Mouse (Mus musculus) cerebellum, adult 9-11 months (tissue): ENCODE results near the gene Dmrt3.
A peak's percentile ranks its signal among the peaks of the same experiment; 100 is the strongest.

ENCODE experiments used
- DNase-seq: peaks from one replicate; pipeline ENCODE4 v3.0.0; 2022

Gene Dmrt3

GRCm38 (mm10) chr19:25622291-25623251, 12.5 kb downstream of the Dmrt3 start:
- DNase-seq: peak; percentile 20

- DNase-seq: peak; percentile 27
Observed at GRCm38 (mm10) chr19:25628490-25628889, 18.4 kb downstream of the Dmrt3 start.

- no peak for DNase-seq
Observed at GRCm38 (mm10) chr19:25635119-25635518, 25.0 kb downstream of the Dmrt3 start.

- DNase-seq: peak; percentile 11
Observed at GRCm38 (mm10) chr19:25635622-25636244, 25.6 kb downstream of the Dmrt3 start.

- no peak for DNase-seq
Observed at GRCm38 (mm10) chr19:25638766-25639361, 28.8 kb downstream of the Dmrt3 start.

DNA sequence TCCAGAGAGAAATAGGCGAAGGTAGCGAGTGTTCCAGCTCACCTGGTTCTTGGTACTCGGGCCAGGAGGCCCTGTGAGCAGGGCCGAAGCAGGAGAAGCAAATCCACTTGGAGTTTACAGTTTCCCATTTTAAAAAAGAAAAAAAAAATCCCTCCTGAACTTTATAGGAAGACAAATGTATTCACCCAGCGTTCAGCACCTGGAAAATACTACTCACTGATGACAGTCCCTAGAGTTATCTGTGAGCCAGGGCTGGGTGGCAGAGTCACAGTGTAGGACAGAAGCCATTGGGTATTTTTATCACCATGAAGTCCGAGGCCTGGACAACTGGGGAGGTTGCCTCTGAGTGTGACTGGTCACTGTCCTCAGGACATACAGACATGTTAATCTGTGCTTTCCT, 31.7 kb downstream of the Dmrt3 start:
- no peak for DNase-seq

DNA sequence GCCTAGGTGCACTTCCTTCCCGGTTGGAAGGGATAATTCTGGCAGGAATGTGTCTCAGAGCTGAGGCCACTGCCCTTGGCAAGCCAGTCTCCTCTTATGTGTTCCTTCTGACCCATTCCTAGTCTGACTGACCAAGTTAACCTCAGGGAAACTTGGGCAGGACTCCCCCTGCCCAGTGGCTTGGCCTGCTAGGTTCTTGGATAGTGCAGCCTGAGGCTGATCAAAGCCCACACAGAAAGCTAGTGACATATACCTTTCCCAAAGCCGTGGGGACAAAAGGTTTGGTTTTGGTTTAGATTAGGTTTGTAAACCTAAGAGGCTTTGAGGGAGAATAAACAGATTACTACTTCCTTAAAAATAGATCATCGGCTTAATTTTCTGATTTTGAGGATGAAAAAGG, 37.0 kb downstream of the Dmrt3 start:
- DNase-seq: no peak

GRCm38 (mm10) chr19:25648701-25649100, 38.6 kb downstream of the Dmrt3 start:
- no peak for DNase-seq

GRCm38 (mm10) chr19:25650474-25650873, 40.4 kb downstream of the Dmrt3 start:
- no peak for DNase-seq

GRCm38 (mm10) chr19:25652560-25652959, 42.5 kb downstream of the Dmrt3 start:
- DNase-seq: no peak

DNA sequence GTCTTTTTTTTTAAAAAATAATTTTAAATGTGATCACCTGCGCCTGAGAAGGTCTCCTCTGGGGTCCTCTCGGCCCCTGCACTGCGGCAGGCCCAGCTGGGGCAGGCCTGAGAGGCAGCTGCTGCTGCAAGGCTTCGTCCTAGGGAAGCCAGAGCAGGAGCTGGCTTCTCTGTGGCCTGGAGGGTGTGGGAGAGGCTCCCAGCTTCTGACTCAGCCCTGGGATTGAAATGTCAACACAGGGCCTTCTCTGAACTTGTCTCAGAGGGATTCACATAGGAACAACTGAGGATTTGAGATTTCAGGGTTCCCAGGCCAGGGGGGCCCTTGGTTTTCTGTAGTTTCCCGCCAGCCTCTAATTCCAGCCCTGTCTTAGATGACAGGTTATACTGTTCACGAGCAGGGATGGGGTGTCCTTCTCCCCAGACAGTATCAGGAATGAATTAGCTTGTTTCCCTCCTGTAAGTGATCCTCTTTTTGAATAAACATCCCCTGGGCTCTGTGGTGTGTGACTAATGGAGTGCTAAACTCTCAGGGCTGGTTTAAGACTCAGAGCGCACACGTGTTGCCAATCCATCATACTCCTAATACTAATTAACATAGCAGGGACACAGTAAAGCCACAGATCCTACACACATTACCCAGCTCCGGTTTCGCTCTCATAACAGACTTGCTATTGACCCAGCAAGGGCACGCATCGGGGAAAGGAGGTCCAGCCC, 44.1 kb downstream of the Dmrt3 start:
- no peak for DNase-seq

DNA sequence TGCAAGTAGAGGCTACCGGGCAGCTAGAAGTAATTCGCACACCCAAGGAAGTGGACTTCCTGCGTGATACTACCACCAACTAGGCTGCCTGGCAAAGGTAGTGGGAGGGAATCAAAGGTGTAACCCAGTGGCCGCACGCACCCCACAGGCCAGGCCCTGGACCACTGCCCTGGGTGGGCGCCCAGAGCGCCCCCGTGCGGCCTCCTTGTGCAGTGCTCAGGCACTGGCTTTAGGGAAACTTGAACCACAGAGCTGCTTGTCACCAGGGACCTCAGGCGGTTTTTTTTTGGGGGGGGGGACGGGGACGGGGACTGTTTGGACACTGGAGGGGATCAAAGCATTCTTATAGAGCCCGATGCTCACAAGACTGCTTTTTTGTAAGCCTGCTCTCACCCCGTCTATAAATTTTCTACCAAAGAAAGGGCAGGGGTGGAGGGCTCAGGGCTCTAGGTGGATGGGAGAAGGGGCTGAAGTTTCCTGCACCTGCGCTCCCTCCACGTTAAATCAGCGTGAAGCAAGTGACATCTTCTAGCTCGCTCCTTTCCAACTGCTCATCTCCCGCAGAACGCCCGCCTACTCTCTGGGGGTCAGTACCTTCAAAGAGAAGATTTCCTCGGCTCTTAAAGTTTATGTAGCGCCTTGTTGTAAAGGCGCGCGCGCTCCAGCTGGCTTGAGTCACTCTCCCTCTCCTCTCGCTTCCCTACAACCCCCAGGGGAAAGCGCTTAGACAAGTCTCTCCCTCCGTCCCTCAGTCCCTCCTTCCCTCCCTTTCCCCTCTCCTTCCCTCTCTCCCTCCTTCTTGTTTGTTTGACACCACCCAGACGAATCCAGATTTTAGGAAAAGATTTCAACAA, 55.6 kb downstream of the Dmrt3 start:
- DNase-seq: no peak

DNA sequence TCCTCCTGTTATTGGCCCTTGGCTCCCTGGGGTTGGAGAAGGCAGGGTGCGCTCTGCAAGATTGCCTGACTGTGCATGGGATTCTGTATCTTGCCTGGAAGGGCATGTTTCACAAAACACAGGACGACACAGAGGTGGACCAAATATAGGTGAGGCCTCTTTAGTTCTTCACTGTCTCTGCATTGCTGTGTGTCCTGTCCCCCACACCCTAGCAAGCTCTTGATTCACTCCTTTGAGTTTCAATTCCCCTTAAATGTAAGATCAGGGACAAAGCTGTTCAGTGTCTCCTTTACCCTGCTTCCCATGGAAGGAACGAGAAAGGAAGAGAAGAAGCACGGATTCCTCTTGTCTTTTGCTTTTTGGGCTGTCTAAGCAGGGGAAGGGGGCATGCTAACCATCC, 57.7 kb downstream of the Dmrt3 start:
- DNase-seq: no peak

DNA sequence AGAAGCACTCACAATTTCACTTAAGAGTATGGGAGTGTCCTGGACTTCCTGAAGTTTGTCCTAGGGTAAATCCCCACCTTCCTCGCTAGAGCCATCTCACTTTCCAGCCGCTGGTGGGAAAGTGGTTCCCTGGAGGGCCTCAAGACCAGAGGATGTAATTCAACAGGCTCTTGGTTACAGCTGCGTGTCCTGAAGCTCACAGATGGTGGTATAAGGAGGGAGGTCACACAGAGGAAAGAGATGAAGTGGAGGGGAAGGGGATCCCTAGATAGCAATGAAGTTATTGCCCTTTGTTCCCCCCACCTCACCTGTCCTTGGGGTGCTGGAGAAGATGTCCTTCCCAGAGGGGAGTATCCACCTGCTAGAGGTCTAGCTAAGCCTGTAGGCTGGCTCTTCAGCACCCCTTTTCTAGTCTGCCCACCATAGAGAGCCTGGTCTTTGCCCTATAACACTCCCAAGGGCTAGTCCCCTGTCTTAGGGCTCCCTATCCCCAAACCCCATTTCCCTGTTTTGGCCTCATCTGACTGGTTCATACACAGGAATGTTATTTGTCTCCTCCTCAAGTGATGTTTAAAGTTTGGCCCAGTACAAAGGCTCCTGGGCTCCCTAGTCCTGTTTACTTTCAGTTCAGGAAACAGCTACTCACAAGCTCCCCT, 59.6 kb downstream of the Dmrt3 start:
- DNase-seq: no peak

GRCm38 (mm10) chr19:25670571-25671285, 60.6 kb downstream of the Dmrt3 start:
- no peak for DNase-seq

- DNase-seq: no peak
Observed at GRCm38 (mm10) chr19:25671681-25672080, 61.6 kb downstream of the Dmrt3 start.

DNA sequence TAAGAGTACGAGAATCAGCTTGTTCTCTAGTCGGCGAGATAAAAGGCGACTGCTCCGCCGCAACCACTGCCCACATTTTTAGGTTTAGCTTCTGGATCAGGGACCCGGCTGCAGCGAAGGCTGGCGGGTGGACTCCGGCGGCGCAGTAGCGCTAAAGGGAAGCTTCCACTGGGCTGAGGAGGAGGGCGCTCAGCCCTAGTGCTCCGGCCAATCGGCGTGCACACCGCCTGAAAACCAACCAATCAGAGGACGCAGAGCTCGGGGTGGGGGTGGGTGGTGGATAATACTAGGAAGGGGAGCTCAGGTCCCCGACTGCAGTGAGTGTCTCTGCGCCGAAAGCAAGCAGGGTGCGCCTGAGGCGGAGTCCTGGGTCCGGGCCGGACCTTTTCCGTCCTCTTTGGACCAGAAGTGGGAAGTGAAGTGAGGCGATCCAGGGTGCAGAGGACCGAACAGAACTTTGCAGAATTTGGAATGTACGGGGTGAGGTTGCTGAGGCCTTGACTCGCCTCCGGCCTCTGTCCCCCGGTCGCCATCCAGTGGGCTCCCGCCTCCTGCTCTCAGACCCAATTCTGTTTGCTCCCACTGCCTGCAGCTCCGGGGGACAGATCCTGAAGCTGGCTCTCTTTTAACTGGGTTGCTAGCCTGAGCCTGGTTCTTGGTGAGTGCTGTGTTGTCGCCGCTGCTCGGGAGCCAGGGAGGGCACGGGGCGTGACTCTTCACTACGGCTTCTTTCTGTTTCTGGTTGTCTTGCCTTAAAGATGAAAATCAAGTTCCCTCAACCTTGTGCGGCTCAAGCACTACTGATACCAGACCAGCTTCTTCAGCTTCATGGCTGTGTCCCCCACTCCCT, 62.2 kb downstream of the Dmrt3 start, which contains the start of gene Dmrt2:
Gene Dmrt2, plus strand, starts transcription at position 311 of the 850 bp plus-strand sequence.
- peak; percentile 24 for DNase-seq
